Comparison of ENCODE assay signal across 17 mouse cellular contexts in the genomic region with DNA sequence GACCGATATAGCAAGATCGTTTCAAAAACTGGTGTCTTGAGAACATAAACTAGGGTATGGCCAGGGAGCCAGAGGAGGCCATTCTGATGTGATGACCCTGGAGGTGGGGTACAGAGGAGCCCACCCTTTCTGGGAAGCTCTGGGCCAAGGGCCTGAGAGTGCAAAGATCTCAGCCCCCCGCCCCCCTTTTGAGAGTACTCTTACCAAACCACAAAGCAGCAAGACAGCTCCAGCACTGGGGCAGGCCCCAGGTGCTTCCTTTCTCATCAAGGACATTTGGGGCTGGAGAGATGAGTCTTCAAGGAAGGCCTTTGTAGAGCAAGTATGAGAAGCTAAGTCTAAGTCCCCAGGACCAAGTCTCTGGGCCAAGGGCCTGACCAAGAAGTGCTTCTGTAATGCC.
"Had no signal": no experiment of that assay in that cellular context is flagged by ENCODE, and none has a peak within 500 bp of the region (broad histone marks: within the 10 kb centered on the region; RNA-seq: fewer than 3 reads in every experiment).

No protein-coding gene starts in this region.

- H3K4me3 ChIP-seq: limb, embryonic 12.5 days; limb, embryonic 15.5 days; midbrain, embryonic 10.5 days; midbrain, embryonic 13.5 days; myocyte had no signal

- H3K4me2 ChIP-seq: limb, embryonic 12.5 days; limb, embryonic 15.5 days; liver, embryonic 11.5 days; lung, embryonic 14.5 days; midbrain, embryonic 13.5 days had no signal

- DNase-seq: kidney, adult 2 months; kidney, postnatal 14 days; kidney, postnatal 4 days; left cerebral cortex, postnatal 4 days; liver, postnatal 0 days; lung, embryonic 14.5 days had no signal

- H3K36me3 ChIP-seq: limb, embryonic 12.5 days; limb, embryonic 15.5 days; midbrain, embryonic 10.5 days; midbrain, embryonic 13.5 days had no signal

- H3K27ac ChIP-seq: limb, embryonic 12.5 days; limb, embryonic 15.5 days; liver, embryonic 14.5 days; macrophage; midbrain, embryonic 10.5 days; midbrain, embryonic 13.5 days had no signal

- H3K9me3 ChIP-seq: limb, embryonic 12.5 days; limb, embryonic 15.5 days; midbrain, embryonic 10.5 days; midbrain, embryonic 13.5 days had no signal

- H3K9ac ChIP-seq: limb, embryonic 12.5 days; limb, embryonic 15.5 days; liver, embryonic 14.5 days; liver, postnatal 0 days; lung, embryonic 14.5 days; midbrain, embryonic 13.5 days had no signal

- ATAC-seq: intestine, postnatal 0 days; liver, postnatal 0 days; lung, postnatal 0 days; midbrain, embryonic 13.5 days; midbrain, embryonic 16.5 days had no signal
